24 mouse cellular contexts compared by ENCODE assay signal in genomic region chr1:38249561-38249960, GRCm38 (mm10).
DNase-seq lines count a peak whose midpoint lies in the region; ATAC-seq and TF ChIP-seq lines count a peak whose summit lies in the region.
"Had no signal": no experiment of that assay in that cellular context is flagged by ENCODE, and none has a peak within 500 bp of the region (broad histone marks: within the 10 kb centered on the region; RNA-seq: fewer than 3 reads in every experiment).

No protein-coding gene starts in this region.

- 86% methylated on average over 7 of the region's 7 CpGs for WGBS in hindbrain, embryonic 11.5 days
- 83% methylated on average over 7 of the region's 7 CpGs for WGBS in hindbrain, postnatal 0 days

- no peaks in the 10 kb centered on the region for H3K27me3 ChIP-seq in hindbrain, embryonic 11.5 days (ENCODE audit: control insufficient read depth, insufficient read depth, low read length)
- H3K27me3 ChIP-seq in hindbrain, postnatal 0 days (ENCODE audit: insufficient read depth, low read length) = no peaks in the 10 kb centered on the region
- H3K27me3 ChIP-seq: embryonic facial prominence, embryonic 15.5 days; heart, embryonic 15.5 days; Patski had no signal

- H3K4me2 ChIP-seq in hindbrain, embryonic 11.5 days (replicated peaks; ENCODE audit: low read depth, low read length) = no peak overlapping the region
- no peak overlapping the region for H3K4me2 ChIP-seq in hindbrain, postnatal 0 days (ENCODE audit: low read depth, low read length)
- H3K4me2 ChIP-seq: embryonic facial prominence, embryonic 15.5 days; heart, embryonic 11.5 days; heart, embryonic 15.5 days; hindbrain, embryonic 14.5 days had no signal

- no peaks in the 10 kb centered on the region for H3K36me3 ChIP-seq in hindbrain, embryonic 11.5 days (ENCODE audit: control insufficient read depth, insufficient read depth, low read length)
- no peaks in the 10 kb centered on the region for H3K36me3 ChIP-seq in hindbrain, postnatal 0 days (ENCODE audit: insufficient read depth, low read length)
- H3K36me3 ChIP-seq: embryonic facial prominence, embryonic 15.5 days; forebrain, embryonic 10.5 days; heart, embryonic 15.5 days had no signal

- no peaks in the 10 kb centered on the region for H3K4me1 ChIP-seq in hindbrain, embryonic 11.5 days (replicated peaks; ENCODE audit: control insufficient read depth, insufficient read depth, low read length)
- H3K4me1 ChIP-seq in hindbrain, postnatal 0 days (ENCODE audit: insufficient read depth, low read length) = no peaks in the 10 kb centered on the region
- H3K4me1 ChIP-seq: heart, embryonic 15.5 days had no signal

- no peak overlapping the region for H3K4me3 ChIP-seq in hindbrain, embryonic 11.5 days (ENCODE audit: low read depth, low read length)
- no peak overlapping the region for H3K4me3 ChIP-seq in hindbrain, postnatal 0 days (ENCODE audit: low read length)
- H3K4me3 ChIP-seq: embryonic facial prominence, embryonic 15.5 days; erythroblast, embryonic 14.5 days; forebrain, embryonic 10.5 days; heart, adult 2 months; heart, embryonic 15.5 days had no signal

- ATAC-seq in hindbrain, embryonic 11.5 days (ENCODE audit: low FRiP score) = no peak
- no peak for ATAC-seq in hindbrain, postnatal 0 days
- ATAC-seq in megakaryocyte, adult 5-6 weeks (ENCODE audit: poor library complexity, severe bottlenecking) = peak; percentile 80
- ATAC-seq: activated CD4-positive, CD25-positive, alpha-beta regulatory T cell, adult 4 months; forebrain, embryonic 14.5 days; intestine, embryonic 16.5 days; Patski had no signal

- peak overlapping the region; percentile 67; the same call in 1 of the 2 replicates for H3K27ac ChIP-seq in hindbrain, embryonic 11.5 days (ENCODE audit: low read depth, low read length)
- no peak overlapping the region for H3K27ac ChIP-seq in hindbrain, postnatal 0 days
- H3K27ac ChIP-seq: embryonic facial prominence, embryonic 15.5 days; forebrain, embryonic 10.5 days; heart, adult 2 months; heart, embryonic 15.5 days had no signal

- H3K9ac ChIP-seq in hindbrain, embryonic 11.5 days (ENCODE audit: low read depth, low read length) = no peak overlapping the region
- H3K9ac ChIP-seq in hindbrain, postnatal 0 days (replicated peaks; ENCODE audit: low read length) = no peak overlapping the region
- H3K9ac ChIP-seq: embryonic facial prominence, embryonic 15.5 days; heart, embryonic 15.5 days; hindbrain, embryonic 14.5 days had no signal

- no peaks in the 10 kb centered on the region for H3K9me3 ChIP-seq in hindbrain, embryonic 11.5 days (ENCODE audit: control insufficient read depth, low read length)
- H3K9me3 ChIP-seq in hindbrain, postnatal 0 days (ENCODE audit: low read length) = no peaks in the 10 kb centered on the region
- H3K9me3 ChIP-seq: embryonic facial prominence, embryonic 15.5 days; forebrain, embryonic 10.5 days; heart, embryonic 15.5 days had no signal

- peak; percentile 70 to 76 for DNase-seq in adrenal gland, adult (ENCODE audit: inconsistent age in 2 of 2, low spot score in 1 of 2)
- DNase-seq in adrenal gland, postnatal 4 days (ENCODE audit: low spot score in 2 of 2) = no peak
- no peak for DNase-seq in hindbrain, embryonic 11.5 days (ENCODE audit: low spot score)
- no peak for DNase-seq in hindbrain, postnatal 0 days (ENCODE audit: low spot score)
- DNase-seq in adrenal gland, postnatal 10 days = peak; percentile 29
- no peak for DNase-seq in cerebellum, adult 11-12 months
- no peak for DNase-seq in spleen, postnatal 10 days (ENCODE audit: low spot score in 2 of 2)
- DNase-seq: cerebellum, adult 2 months; cerebellum, postnatal 10 days; embryo, embryonic 11 days; gastrocnemius, postnatal 10 days; heart, adult 2 months; heart, postnatal 14 days had no signal

- no peak for TF ChIP-seq CTCF in hindbrain, postnatal 0 days (IDR thresholded peaks at IDR 0.05; ENCODE audit: low read depth)

Comparison
In these comparisons a context has a peak if more than half of its experiments do, and no peak if none do; other contexts are left out.
1. DNase-seq: peak in adrenal gland, adult (2 of 2) and adrenal gland, postnatal 10 days (single experiment); none in adrenal gland, postnatal 4 days (0 of 2), hindbrain, embryonic 11.5 days (single experiment), hindbrain, postnatal 0 days (single experiment), cerebellum, adult 11-12 months (single experiment) and spleen, postnatal 10 days (0 of 2).